Mouse (Mus musculus) brown adipose tissue, adult 24 weeks (tissue): ENCODE measurements around the gene Zfp988. TPM values are rescaled to one million over a fixed set of nuclear protein-coding genes. Genes with fewer than 3 reads are reported as not detected.
"Not testable (repeated sequence)": the region's sequence is repeated elsewhere in the genome, so short reads cannot be mapped to it uniquely, and the experiment has no call there.

Experiments
- H3K27ac ChIP-seq: fragments of 200-500 bp; replicated peaks from 2 replicates; pipeline ENCODE4 v1.5.1; 2012; ENCODE audit warnings: low read depth, mild to moderate bottlenecking, low read length
- H3K4me1 ChIP-seq: fragments of 200-500 bp; 2 replicates; pipeline ENCODE4 v1.6.1; 2012; ENCODE audit warnings: low read length, mixed read lengths; ENCODE audit not compliant: control insufficient read depth, insufficient read depth, insufficient read length
- H3K4me3 ChIP-seq: fragments of 200-500 bp; 2 replicates; pipeline ENCODE4 v1.5.1; 2012; ENCODE audit warnings: low read depth, mild to moderate bottlenecking, low read length, moderate library complexity; ENCODE audit not compliant: insufficient read depth
- polyA plus RNA-seq: library from polyadenylated mRNA; stranded (reverse); fragments of >200 nt; gene quantifications from 2 replicates; pipeline ENCODE4 v1.2.4, GENCODE M21; 2012; ENCODE audit not compliant: missing spikeins, insufficient read depth, insufficient read length

Zfp988 gene
- polyA plus RNA-seq, 1 experiment = not detected

DNA sequence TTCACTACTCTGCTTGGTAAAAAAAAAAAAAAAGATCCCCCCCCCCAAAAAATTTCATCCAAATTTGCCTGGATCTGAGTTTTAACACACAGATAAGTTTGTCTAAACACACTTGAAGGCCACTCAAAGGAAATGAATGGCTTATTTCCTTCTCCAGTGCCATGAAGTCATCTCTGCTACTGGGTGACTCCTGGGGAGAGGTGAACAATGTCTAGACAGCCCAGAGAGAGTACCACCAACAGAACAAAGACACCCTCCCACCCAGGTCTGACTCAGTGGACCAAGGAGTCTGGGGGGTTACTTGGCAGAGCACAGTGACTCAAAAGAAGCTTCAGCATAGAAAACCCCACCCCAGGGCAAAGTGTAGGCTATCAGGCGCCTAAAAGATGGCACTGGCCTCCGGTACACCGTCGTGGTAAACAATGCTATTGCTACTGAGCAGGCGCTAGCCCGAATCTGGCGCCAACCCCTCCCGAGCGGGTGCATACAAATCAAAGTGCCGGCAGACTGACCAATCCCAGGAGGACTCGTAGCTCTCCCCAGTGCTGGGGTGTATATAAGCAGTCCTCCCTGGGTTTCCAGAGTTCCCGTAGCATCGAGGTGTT lies 46.0 kb downstream of the Zfp988 start:
- not testable (repeated sequence) for H3K27ac ChIP-seq, H3K4me1 ChIP-seq, H3K4me3 ChIP-seq

DNA sequence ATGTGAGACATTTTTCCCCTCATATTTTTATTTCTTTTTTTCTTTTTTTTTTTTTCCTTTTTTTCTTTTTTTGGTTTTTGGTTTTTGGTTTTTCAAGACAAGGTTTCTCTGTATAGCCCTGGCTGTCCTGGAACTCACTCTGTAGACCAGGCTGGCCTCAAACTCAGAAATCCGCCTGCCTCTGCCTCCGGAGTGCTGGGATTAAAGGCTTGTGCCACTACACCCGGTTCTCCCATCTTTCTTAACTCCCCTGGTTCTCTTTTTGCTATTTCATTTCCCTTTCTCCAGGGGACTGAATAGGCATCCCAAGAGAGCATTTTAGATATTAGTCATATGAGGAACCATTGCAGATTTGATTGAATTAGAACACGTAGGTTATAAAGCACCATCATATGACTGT lies 48.2 kb downstream of the Zfp988 start:
- H3K27ac ChIP-seq, H3K4me1 ChIP-seq, H3K4me3 ChIP-seq: not testable (repeated sequence)

DNA sequence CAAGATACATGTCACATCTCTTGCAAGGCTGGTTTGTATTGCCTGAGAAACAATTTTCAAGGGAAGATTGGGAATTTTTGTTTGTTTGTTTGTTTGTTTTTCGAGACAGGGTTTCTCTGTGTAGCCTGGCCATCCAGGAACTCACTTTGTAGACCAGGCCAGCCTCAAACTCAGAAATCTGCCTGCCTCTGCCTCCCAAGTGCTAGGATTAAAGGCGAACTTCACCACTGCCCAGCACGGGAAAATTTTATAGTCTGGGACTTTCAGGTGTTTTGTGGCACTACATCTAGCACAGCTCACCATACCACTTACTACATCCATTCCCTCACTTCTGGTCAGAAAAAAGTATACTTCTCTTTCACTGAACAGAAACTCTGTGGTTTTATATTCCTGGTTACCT lies 50.6 kb downstream of the Zfp988 start:
- not testable (repeated sequence) for H3K27ac ChIP-seq, H3K4me1 ChIP-seq, H3K4me3 ChIP-seq

GRCm38 (mm10) chr4:147357195-147357594 lies 51.7 kb downstream of the Zfp988 start:
- not testable (repeated sequence) for H3K4me3 ChIP-seq, H3K27ac ChIP-seq, H3K4me1 ChIP-seq

DNA sequence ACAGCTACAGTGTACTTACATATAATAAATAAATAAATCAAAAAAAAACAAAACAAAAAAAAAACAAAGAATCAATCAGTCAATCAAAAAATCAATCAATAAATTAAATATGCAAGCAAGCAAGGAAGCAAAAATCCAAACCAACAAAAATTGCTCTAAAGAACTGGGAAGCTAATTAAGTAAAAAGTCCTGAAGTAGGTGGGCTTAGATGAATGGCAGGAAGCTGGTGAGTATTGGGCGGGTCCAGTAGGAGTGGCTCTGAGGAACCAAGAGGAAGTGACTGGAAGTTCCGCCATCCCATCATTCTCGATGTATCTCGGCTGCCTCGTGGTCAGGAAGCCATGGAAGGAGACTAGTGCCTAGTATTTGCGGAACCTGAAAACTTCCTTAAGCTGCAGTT lies 55.5 kb downstream of the Zfp988 start, which contains the start of gene Zfp978:
TSS of gene Zfp978 (plus strand) at position 301 of the 400 bp plus-strand sequence.
- not testable (repeated sequence) for H3K4me1 ChIP-seq, H3K4me3 ChIP-seq, H3K27ac ChIP-seq

- H3K27ac ChIP-seq, H3K4me1 ChIP-seq, H3K4me3 ChIP-seq: not testable (repeated sequence)
Measured at GRCm38 (mm10) chr4:147361872-147362271, 56.4 kb downstream of the Zfp988 start.

DNA sequence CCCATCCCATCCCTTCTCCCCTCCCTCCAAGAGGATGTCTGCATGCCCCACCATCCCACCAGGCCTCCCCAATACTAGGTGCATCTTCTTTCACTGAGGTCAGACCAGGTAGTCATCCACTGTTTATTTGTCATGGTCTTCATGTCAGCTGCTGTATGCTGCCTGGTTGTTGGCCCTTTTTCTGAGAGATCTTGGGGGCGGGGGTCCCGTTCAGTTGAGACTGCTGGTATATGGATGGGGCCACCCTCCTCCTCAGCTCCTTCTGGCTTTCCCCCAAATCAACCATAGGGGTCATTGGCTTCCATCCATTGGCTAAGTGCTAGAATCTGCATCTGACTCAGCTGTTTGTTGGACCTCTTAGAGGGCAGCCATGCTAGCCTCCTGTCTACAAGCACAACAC lies 64.1 kb downstream of the Zfp988 start:
- not testable (repeated sequence) for H3K27ac ChIP-seq, H3K4me3 ChIP-seq, H3K4me1 ChIP-seq

- H3K4me1 ChIP-seq, H3K4me3 ChIP-seq, H3K27ac ChIP-seq: not testable (repeated sequence)
Measured at GRCm38 (mm10) chr4:147383199-147383598, 77.7 kb downstream of the Zfp988 start.

Other genes starting within 250 kb of the Zfp988 start
- gene Zfp991, start 173.6 kb upstream of the Zfp988 start, polyA plus RNA-seq = 1.4 and 3.3 TPM in 2 replicates
- gene Zfp978, start 55.6 kb downstream of the Zfp988 start, polyA plus RNA-seq = 1.8 TPM in 1 of 2 replicates, not detected in the other
- 36.3 and 88.8 TPM in 2 replicates for gene Zfp982, start 186.7 kb downstream of the Zfp988 start, polyA plus RNA-seq
- gene Gm16503, start 234.5 kb downstream of the Zfp988 start, polyA plus RNA-seq = not detected in 2 replicates
- 0.54 and 0.75 TPM in 2 replicates for gene Zfp985, start 247.6 kb downstream of the Zfp988 start, polyA plus RNA-seq